Mouse (Mus musculus): ENCODE results near the gene Tagln3.

Tagln3 gene

GRCm38 (mm10) chr16:45724061-45724741, at the start of gene Tagln3:
Gene Tagln3, minus strand, starts transcription at chr16:45724608.
- peak; percentile 10 for DNase-seq

- no peak for DNase-seq
Measured at GRCm38 (mm10) chr16:45770914-45771313, 46.5 kb upstream of the Tagln3 start.

GRCm38 (mm10) chr16:45767853-45768640, 43.6 kb upstream of the Tagln3 start:
- no peak for DNase-seq

- no peak for DNase-seq
Measured at GRCm38 (mm10) chr16:45767434-45767833, 43.0 kb upstream of the Tagln3 start.

- no peak for DNase-seq
Measured at GRCm38 (mm10) chr16:45765801-45766494, 41.5 kb upstream of the Tagln3 start.

- no peak for DNase-seq
Measured at GRCm38 (mm10) chr16:45765102-45765501, 40.7 kb upstream of the Tagln3 start.

- no peak for DNase-seq
Measured at GRCm38 (mm10) chr16:45762859-45763505, 38.6 kb upstream of the Tagln3 start.

GRCm38 (mm10) chr16:45761425-45761824, 37.0 kb upstream of the Tagln3 start:
- DNase-seq = no peak

- DNase-seq = no peak
Measured at GRCm38 (mm10) chr16:45758726-45759269, 34.4 kb upstream of the Tagln3 start.

GRCm38 (mm10) chr16:45757421-45758078, 33.1 kb upstream of the Tagln3 start:
- peak; percentile 16 for DNase-seq

- no peak for DNase-seq
Measured at GRCm38 (mm10) chr16:45756855-45757254, 32.4 kb upstream of the Tagln3 start.

- DNase-seq = no peak
Measured at GRCm38 (mm10) chr16:45743591-45744144, 19.3 kb upstream of the Tagln3 start.

GRCm38 (mm10) chr16:45742615-45743476, 18.4 kb upstream of the Tagln3 start, which contains the start of gene Abhd10:
Gene Abhd10, minus strand, starts transcription at chr16:45742955.
- peak; percentile 98 for DNase-seq

- DNase-seq = no peak
Measured at GRCm38 (mm10) chr16:45737880-45738279, 13.5 kb upstream of the Tagln3 start.

- DNase-seq = no peak
Measured at GRCm38 (mm10) chr16:45736724-45737123, 12.3 kb upstream of the Tagln3 start.

GRCm38 (mm10) chr16:45729163-45729562, 4.8 kb upstream of the Tagln3 start:
- no peak for DNase-seq

- DNase-seq = no peak
Measured at GRCm38 (mm10) chr16:45724742-45725102, 314 bp upstream of the Tagln3 start.

GRCm38 (mm10) chr16:45723172-45723901, 1.1 kb downstream of the Tagln3 start:
- no peak for DNase-seq

- no peak for DNase-seq
Measured at GRCm38 (mm10) chr16:45722460-45722951, 1.9 kb downstream of the Tagln3 start.

All from liver (tissue).